Mouse (Mus musculus): Measurements from ENCODE around the gene Isoc2a. TPM values are rescaled to one million over a fixed set of nuclear protein-coding genes. Genes with fewer than 3 reads are reported as not detected.

Isoc2a gene
- total and polyA plus RNA-seq, 2 experiments from 2014 or later = 0.52 to 7.7 TPM

GRCm38 (mm10) chr7:4924483-4924882, 47.5 kb downstream of the Isoc2a start:
- Histone ChIP-seq H3K27me3 (ENCODE audit: insufficient read depth, low read length) (no peaks in the 10 kb centered on the region), H3K9me3 (ENCODE audit: low read length) (no peaks in the 10 kb centered on the region), H3K36me3 (ENCODE audit: insufficient read depth, low read length) (peaks cover 12% of the 10 kb centered on the region), H3K9ac (replicated peaks; ENCODE audit: low read length, poor library complexity, severe bottlenecking) (peak overlapping the region; percentile 53), H3K4me1 (ENCODE audit: insufficient read depth, low read length) (peaks cover 35% of the 10 kb centered on the region), H3K4me2 (ENCODE audit: low read depth, low read length, poor library complexity, severe bottlenecking) (peak overlapping the region; percentile 88), H3K27ac (ENCODE audit: low read depth, low read length) (peak overlapping the region; percentile 99), H3K4me3 (ENCODE audit: low read depth, low read length) (peak overlapping the region; percentile 40)
- TF ChIP-seq CTCF (IDR thresholded peaks at IDR 0.05) = peak; percentile 11; the same call in 1 of the 2 replicates
- ATAC-seq (ENCODE audit: low FRiP score) (no peak), DNase-seq (ENCODE audit: low spot score) (peak; percentile 26)
- 5% methylated on average over 4 of the region's 4 CpGs for WGBS

GRCm38 (mm10) chr7:4924891-4925301, 47.9 kb downstream of the Isoc2a start:
- Histone ChIP-seq H3K27me3 (ENCODE audit: insufficient read depth, low read length) (no peaks in the 10 kb centered on the region), H3K4me2 (ENCODE audit: low read depth, low read length, poor library complexity, severe bottlenecking) (peak overlapping the region; percentile 88)
- TF ChIP-seq CTCF (IDR thresholded peaks at IDR 0.05) = no peak

GRCm38 (mm10) chr7:4925441-4926381, 48.8 kb downstream of the Isoc2a start, which contains the start of gene Ssc5d:
TSS of gene Ssc5d (plus strand) at chr7:4925785.
- no peak for ATAC-seq (ENCODE audit: low FRiP score)
- Histone ChIP-seq H3K4me2 (ENCODE audit: low read depth, low read length, poor library complexity, severe bottlenecking) (peak within 1 kb of the TSS; percentile 88), H3K27ac (ENCODE audit: low read depth, low read length) (peak within 1 kb of the TSS; percentile 99), H3K36me3 (ENCODE audit: insufficient read depth, low read length) (no peaks in the 10 kb centered on the region), H3K9me3 (ENCODE audit: low read length) (no peaks in the 10 kb centered on the region), H3K9ac (replicated peaks; ENCODE audit: low read length, poor library complexity, severe bottlenecking) (peak within 1 kb of the TSS; percentile 20; the same call in 1 of the 2 replicates), H3K4me1 (ENCODE audit: insufficient read depth, low read length) (peaks cover 35% of the 10 kb centered on the region), H3K27me3 (ENCODE audit: insufficient read depth, low read length) (no peaks in the 10 kb centered on the region), H3K4me3 (ENCODE audit: low read depth, low read length) (no peak within 1 kb of the TSS)
- TF ChIP-seq CTCF (IDR thresholded peaks at IDR 0.05) = no peak
- WGBS = 5% methylated on average over 6 of the region's 6 CpGs
- DNase-seq (ENCODE audit: low spot score) = peak; percentile 47

More at GRCm38 (mm10) chr7:4924891-4925301, 47.9 kb downstream of the Isoc2a start:
- H3K9ac ChIP-seq (replicated peaks; ENCODE audit: low read length, poor library complexity, severe bottlenecking) = no peak overlapping the region
- no peak overlapping the region for H3K4me3 ChIP-seq (ENCODE audit: low read depth, low read length)
- ATAC-seq (ENCODE audit: low FRiP score) (no peak), DNase-seq (ENCODE audit: low spot score) (peak; percentile 42)
- H3K36me3 ChIP-seq (ENCODE audit: insufficient read depth, low read length) = peaks cover 7% of the 10 kb centered on the region
- H3K27ac ChIP-seq (ENCODE audit: low read depth, low read length) = peak overlapping the region; percentile 99
- H3K4me1 ChIP-seq (ENCODE audit: insufficient read depth, low read length) = peaks cover 35% of the 10 kb centered on the region
- no peaks in the 10 kb centered on the region for H3K9me3 ChIP-seq (ENCODE audit: low read length)
- 7% methylated on average over 3 of the region's 4 CpGs for WGBS

GRCm38 (mm10) chr7:4926849-4927248, 49.9 kb downstream of the Isoc2a start:
- Histone ChIP-seq H3K27ac (ENCODE audit: low read depth, low read length) (no peak overlapping the region), H3K4me2 (ENCODE audit: low read depth, low read length, poor library complexity, severe bottlenecking) (no peak overlapping the region), H3K36me3 (ENCODE audit: insufficient read depth, low read length) (no peaks in the 10 kb centered on the region), H3K4me1 (ENCODE audit: insufficient read depth, low read length) (peaks cover 26% of the 10 kb centered on the region), H3K4me3 (ENCODE audit: low read depth, low read length) (no peak overlapping the region), H3K27me3 (ENCODE audit: insufficient read depth, low read length) (no peaks in the 10 kb centered on the region), H3K9ac (replicated peaks; ENCODE audit: low read length, poor library complexity, severe bottlenecking) (no peak overlapping the region), H3K9me3 (ENCODE audit: low read length) (no peaks in the 10 kb centered on the region)
- DNase-seq (ENCODE audit: low spot score) (no peak), ATAC-seq (ENCODE audit: low FRiP score) (no peak)
- WGBS = 84% methylated on average over 16 of the region's 16 CpGs
- TF ChIP-seq CTCF (IDR thresholded peaks at IDR 0.05) = no peak

- DNase-seq (ENCODE audit: low spot score) (no peak), ATAC-seq (ENCODE audit: low FRiP score) (no peak)
- no peak for TF ChIP-seq CTCF (IDR thresholded peaks at IDR 0.05)
- WGBS = 64% methylated on average over 8 of the region's 8 CpGs
- H3K9me3 ChIP-seq (ENCODE audit: low read length) = no peaks in the 10 kb centered on the region
- no peak overlapping the region for H3K4me2 ChIP-seq (ENCODE audit: low read depth, low read length, poor library complexity, severe bottlenecking)
- H3K9ac ChIP-seq (replicated peaks; ENCODE audit: low read length, poor library complexity, severe bottlenecking) = no peak overlapping the region
- no peak overlapping the region for H3K4me3 ChIP-seq (ENCODE audit: low read depth, low read length)
- no peak overlapping the region for H3K27ac ChIP-seq (ENCODE audit: low read depth, low read length)
- no peaks in the 10 kb centered on the region for H3K27me3 ChIP-seq (ENCODE audit: insufficient read depth, low read length)
- H3K36me3 ChIP-seq (ENCODE audit: insufficient read depth, low read length) = no peaks in the 10 kb centered on the region
- H3K4me1 ChIP-seq (ENCODE audit: insufficient read depth, low read length) = peaks cover 25% of the 10 kb centered on the region; the same call in 1 of the 2 replicates
Measured at GRCm38 (mm10) chr7:4927711-4928110, 50.8 kb downstream of the Isoc2a start.

GRCm38 (mm10) chr7:4928323-4928722, 51.4 kb downstream of the Isoc2a start:
- H3K27me3 ChIP-seq (ENCODE audit: insufficient read depth, low read length) = no peaks in the 10 kb centered on the region
- H3K27ac ChIP-seq (ENCODE audit: low read depth, low read length) = no peak overlapping the region
- DNase-seq (ENCODE audit: low spot score) (no peak), ATAC-seq (ENCODE audit: low FRiP score) (no peak)
- no peaks in the 10 kb centered on the region for H3K9me3 ChIP-seq (ENCODE audit: low read length)
- no peak overlapping the region for H3K9ac ChIP-seq (replicated peaks; ENCODE audit: low read length, poor library complexity, severe bottlenecking)
- no peaks in the 10 kb centered on the region for H3K36me3 ChIP-seq (ENCODE audit: insufficient read depth, low read length)
- WGBS = 86% methylated on average over 17 of the region's 17 CpGs
- H3K4me3 ChIP-seq (ENCODE audit: low read depth, low read length) = no peak overlapping the region
- no peak for TF ChIP-seq CTCF (IDR thresholded peaks at IDR 0.05)
- H3K4me1 ChIP-seq (ENCODE audit: insufficient read depth, low read length) = peaks cover 22% of the 10 kb centered on the region; the same call in 1 of the 2 replicates
- no peak overlapping the region for H3K4me2 ChIP-seq (ENCODE audit: low read depth, low read length, poor library complexity, severe bottlenecking)

Data from midbrain, postnatal 0 days (tissue).